Mouse (Mus musculus) olfactory bulb, adult 2 months (tissue): Measurements from ENCODE around the gene Chst2. TPM values are rescaled to one million over a fixed set of nuclear protein-coding genes. Genes with fewer than 3 reads are reported as not detected.
A peak's percentile ranks its signal among the peaks of the same experiment; 100 is the strongest.

ENCODE experiments used
- H3K27ac ChIP-seq: fragments of 200-500 bp; 2 replicates; pipeline ENCODE4 v1.5.1; 2012; ENCODE audit warnings: low read depth, low read length; ENCODE audit not compliant: insufficient read depth
- H3K4me1 ChIP-seq: fragments of 200-500 bp; 2 replicates; pipeline ENCODE4 v1.6.1; 2012; ENCODE audit warnings: low read length; ENCODE audit not compliant: control insufficient read depth, insufficient read depth
- H3K4me3 ChIP-seq: fragments of 200-500 bp; 2 replicates; pipeline ENCODE4 v1.5.1; 2012; ENCODE audit warnings: mild to moderate bottlenecking, low read depth, low read length, moderate library complexity; ENCODE audit not compliant: insufficient read depth
- CTCF ChIP-seq: fragments of 200-500 bp; IDR thresholded peaks from 2 replicates; pipeline ENCODE4 v1.5.1; 2012; ENCODE audit warnings: low read depth, mild to moderate bottlenecking, low read length, moderate library complexity; ENCODE audit not compliant: insufficient read depth
- POLR2A ChIP-seq: fragments of 200-500 bp; IDR thresholded peaks from 2 replicates; pipeline ENCODE4 v1.6.1; 2012; ENCODE audit warnings: mild to moderate bottlenecking, low read depth, low read length, moderate library complexity; ENCODE audit not compliant: insufficient read depth
- WGBS: fragments of 180-500 bp; shearing (Covaris S2); methylation state at CpG from one replicate; pipeline ENCODE4 v1.1.7; 2018; 5-methylcytosine and 5-hydroxymethylcytosine counted together
- polyA plus RNA-seq: library from polyadenylated mRNA; stranded (reverse); fragments of >200 nt; gene quantifications from 2 replicates; pipeline ENCODE4 v1.2.4, GENCODE M21; 2012; ENCODE audit warnings: low replicate concordance; ENCODE audit not compliant: missing spikeins, insufficient read depth, insufficient read length

Chst2 gene
- not detected in 2 replicates for polyA plus RNA-seq

GRCm38 (mm10) chr9:95406571-95407561, at the start of gene Chst2:
TSS of gene Chst2 (minus strand) at chr9:95406722.
- peak within 1 kb of the TSS; percentile 61 for H3K27ac ChIP-seq
- peak within 1 kb of the TSS; percentile 86 for H3K4me3 ChIP-seq
- peaks cover 19% of the 10 kb centered on the region for H3K4me1 ChIP-seq
- under 1% methylated on average over 101 of the region's 102 CpGs for WGBS
- TF ChIP-seq CTCF (0 out of 2 replicates have a peak, but pooled peaks have one; percentile 20), POLR2A (peak; percentile 97)

DNA sequence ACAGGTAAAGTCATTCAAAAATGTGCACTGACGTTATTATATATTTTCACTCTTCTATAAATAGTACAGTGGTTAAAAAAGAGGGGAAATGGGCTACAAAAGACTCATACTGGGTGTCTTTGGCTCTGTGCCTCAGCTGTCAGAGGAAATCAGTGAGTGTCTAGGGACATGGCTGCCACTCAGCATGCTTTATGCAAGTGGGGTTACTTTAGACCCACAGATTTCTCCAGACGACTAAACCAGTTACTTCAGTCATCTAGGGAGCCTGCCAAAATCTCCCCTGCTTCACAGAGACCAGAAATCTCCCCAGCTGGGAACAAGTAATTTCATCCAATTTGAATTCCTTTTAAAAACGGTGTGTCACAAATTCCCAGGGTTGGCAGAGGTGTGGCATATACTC, 45.4 kb upstream of the Chst2 start:
- no peak for TF ChIP-seq POLR2A
- no peak for TF ChIP-seq CTCF
- Histone ChIP-seq H3K27ac (no peak overlapping the region), H3K4me3 (no peak overlapping the region), H3K4me1 (no peaks in the 10 kb centered on the region)
- 14% methylated on average over 3 of the region's 3 CpGs for WGBS

- Histone ChIP-seq H3K4me3 (no peak overlapping the region), H3K27ac (no peak overlapping the region), H3K4me1 (no peaks in the 10 kb centered on the region)
- no peak for TF ChIP-seq CTCF
- no peak for TF ChIP-seq POLR2A
- 98% methylated on average over 8 of the region's 8 CpGs for WGBS
These were observed 44.1 kb upstream of the Chst2 start for GRCm38 (mm10) chr9:95450586-95450985.

DNA sequence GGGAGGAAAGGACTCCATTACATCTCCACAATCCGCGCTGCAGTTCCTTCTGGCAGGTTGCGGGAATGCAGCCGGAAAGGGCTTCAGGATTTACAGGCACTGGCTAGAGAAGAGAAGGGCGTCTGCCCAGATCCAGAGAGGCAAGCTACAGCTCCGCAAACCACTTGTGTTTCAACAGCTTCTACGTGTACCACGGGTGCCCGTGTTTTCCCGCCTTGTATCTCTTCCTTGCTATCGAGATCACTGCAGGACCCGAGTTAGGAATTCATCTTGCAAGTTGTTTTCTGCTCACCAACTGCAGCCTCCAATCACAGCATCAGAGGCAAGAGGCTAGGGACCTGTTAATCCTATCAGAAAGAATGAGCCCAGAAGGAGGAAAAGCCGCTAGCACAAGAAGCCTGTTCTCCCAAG, 35.8 kb upstream of the Chst2 start:
- TF ChIP-seq POLR2A (no peak), CTCF (no peak)
- Histone ChIP-seq H3K4me3 (no peak overlapping the region), H3K4me1 (peaks cover 6% of the 10 kb centered on the region), H3K27ac (no peak overlapping the region)
- 15% methylated on average over 13 of the region's 13 CpGs for WGBS

DNA sequence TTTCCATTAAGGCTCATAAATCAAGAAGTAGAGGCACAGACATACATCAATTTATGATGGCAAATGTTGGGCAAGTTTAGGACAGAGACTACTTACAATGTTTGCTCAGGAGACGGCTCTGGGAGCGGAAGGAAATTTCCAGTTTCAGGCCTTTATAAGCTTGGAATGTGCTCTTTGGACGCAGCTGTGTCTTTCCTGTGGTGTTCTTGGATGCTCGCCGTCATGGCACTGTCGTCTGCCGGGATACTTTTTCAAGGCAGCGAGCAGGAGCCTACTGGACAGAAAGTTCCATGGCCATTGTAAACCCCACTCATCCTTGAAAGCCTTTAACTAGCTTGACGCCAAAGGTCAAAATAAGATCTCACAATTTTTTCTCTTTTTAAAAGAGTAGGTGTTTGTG, 31.4 kb upstream of the Chst2 start:
- Histone ChIP-seq H3K4me1 (peaks cover 4% of the 10 kb centered on the region), H3K27ac (no peak overlapping the region), H3K4me3 (no peak overlapping the region)
- TF ChIP-seq CTCF, result no peak
- TF ChIP-seq POLR2A, result no peak
- 83% methylated on average over 9 of the region's 9 CpGs for WGBS

GRCm38 (mm10) chr9:95436294-95436613, 29.7 kb upstream of the Chst2 start:
- no peak for TF ChIP-seq POLR2A
- TF ChIP-seq CTCF, result no peak
- H3K4me3 ChIP-seq, result no peak overlapping the region
- 79% methylated on average over 4 of the region's 4 CpGs for WGBS
- no peak overlapping the region for H3K27ac ChIP-seq
- H3K4me1 ChIP-seq, result no peaks in the 10 kb centered on the region

DNA sequence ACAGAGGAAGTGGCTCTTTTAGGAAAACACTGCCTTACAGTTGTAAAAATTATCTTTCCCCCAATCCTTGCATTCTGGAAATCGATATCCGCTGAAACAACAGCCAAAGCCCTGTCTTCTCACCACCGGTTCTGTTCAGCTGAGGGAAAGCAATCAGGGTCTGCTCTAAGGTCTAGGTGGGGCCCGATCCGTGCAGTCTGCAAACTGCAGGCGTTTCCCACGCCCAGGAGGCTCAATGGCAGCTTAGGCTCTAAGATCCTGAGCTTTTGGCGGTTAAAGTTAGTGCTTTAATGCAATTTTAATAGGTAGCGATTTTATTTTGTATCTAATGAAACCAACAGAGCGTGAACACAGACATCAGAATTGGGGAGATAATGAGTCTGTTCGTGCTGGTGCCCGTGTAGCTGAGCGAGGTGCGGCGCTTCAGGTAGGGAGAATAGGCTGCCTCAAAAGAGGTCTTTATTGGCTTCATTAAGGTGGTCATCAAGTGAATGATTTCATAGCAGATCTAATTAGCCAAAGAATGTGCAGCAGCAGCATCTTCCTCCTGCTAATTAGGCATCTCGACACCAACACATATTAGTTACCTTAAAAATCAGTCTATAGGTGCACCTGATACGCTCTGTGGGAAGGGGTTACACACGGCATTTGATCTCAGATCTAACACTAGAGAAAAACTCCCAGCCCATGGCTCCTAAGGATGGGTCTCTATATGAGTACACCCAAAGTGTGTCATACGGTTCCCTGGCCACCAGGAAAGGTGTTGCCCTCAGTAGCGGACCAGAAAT, 29.2 kb upstream of the Chst2 start:
- Histone ChIP-seq H3K4me1 (no peaks in the 10 kb centered on the region), H3K4me3 (no peak overlapping the region), H3K27ac (no peak overlapping the region)
- WGBS, result 72% methylated on average over 20 of the region's 20 CpGs
- TF ChIP-seq CTCF, result no peak
- no peak for TF ChIP-seq POLR2A

DNA sequence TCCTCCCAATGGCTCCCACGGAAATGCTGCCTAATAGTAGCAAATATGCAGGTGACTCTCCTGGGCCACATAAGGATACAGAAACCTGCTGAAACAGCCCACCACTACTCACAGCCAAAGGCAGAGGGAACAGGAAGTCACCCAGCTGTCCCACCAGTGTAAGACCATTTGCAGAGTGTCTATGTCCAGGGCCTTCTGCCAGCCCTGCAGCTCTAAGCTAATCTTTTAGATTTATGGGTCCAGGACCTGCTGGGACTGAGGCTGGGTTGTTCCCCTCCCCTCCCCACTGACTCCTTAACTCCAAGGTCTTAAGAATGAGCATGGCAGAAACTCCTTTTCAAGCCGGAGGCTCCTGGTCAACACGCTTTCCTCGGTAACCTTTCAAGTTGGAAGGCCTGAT, 21.8 kb upstream of the Chst2 start:
- no peak for TF ChIP-seq CTCF
- no peak for TF ChIP-seq POLR2A
- WGBS, result 88% methylated on average over 4 of the region's 4 CpGs
- Histone ChIP-seq H3K4me3 (no peak overlapping the region), H3K4me1 (no peaks in the 10 kb centered on the region), H3K27ac (no peak overlapping the region)

GRCm38 (mm10) chr9:95413911-95414310, 7.4 kb upstream of the Chst2 start:
- H3K4me1 ChIP-seq, result no peaks in the 10 kb centered on the region
- no peak overlapping the region for H3K4me3 ChIP-seq
- H3K27ac ChIP-seq, result no peak overlapping the region
- TF ChIP-seq POLR2A (no peak), CTCF (no peak)
